11 mouse cellular contexts compared by ENCODE assay signal in the genomic region with DNA sequence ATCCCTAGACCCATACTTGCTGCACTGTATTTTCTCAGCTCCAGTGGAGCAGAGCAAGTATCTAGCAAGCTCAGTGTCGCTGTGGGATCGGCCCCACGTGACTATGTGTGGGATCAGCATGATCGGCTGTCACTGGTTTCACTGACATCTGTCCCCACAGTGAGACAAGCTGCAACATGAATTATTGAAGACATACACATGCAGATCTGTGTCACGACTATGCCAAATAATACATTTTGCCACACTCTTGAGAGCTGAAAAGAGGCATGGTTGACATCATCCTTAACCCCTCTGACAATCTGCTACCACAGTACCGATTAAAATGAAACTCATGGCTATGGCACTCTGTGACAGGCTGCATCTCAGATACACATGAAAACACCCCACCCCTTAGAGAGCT. TPM values are rescaled to one million over a fixed set of nuclear protein-coding genes. Genes with fewer than 3 reads are reported as not detected.
DNase-seq lines count a peak whose midpoint lies in the region; ATAC-seq and TF ChIP-seq lines count a peak whose summit lies in the region.
"Had no signal": no experiment of that assay in that cellular context is flagged by ENCODE, and none has a peak within 500 bp of the region (broad histone marks: within the 10 kb centered on the region; RNA-seq: fewer than 3 reads in every experiment).

No protein-coding gene starts in this region.

- H3K27me3 ChIP-seq in lung, embryonic 14.5 days (ENCODE audit: insufficient read depth, low read length): no peaks in the 10 kb centered on the region
- no peaks in the 10 kb centered on the region for H3K27me3 ChIP-seq in hindbrain, embryonic 13.5 days
- H3K27me3 ChIP-seq in midbrain, embryonic 12.5 days: no peaks in the 10 kb centered on the region
- H3K27me3 ChIP-seq in splenic B cell, adult 2 months (ENCODE audit: control insufficient read depth, insufficient read depth, low read length, poor library complexity, severe bottlenecking): no peaks in the 10 kb centered on the region

- H3K4me3 ChIP-seq in lung, embryonic 14.5 days (ENCODE audit: low read depth, low read length): no peak overlapping the region
- no peak overlapping the region for H3K4me3 ChIP-seq in hindbrain, embryonic 13.5 days
- H3K4me3 ChIP-seq in midbrain, embryonic 12.5 days: no peak overlapping the region
- H3K4me3 ChIP-seq: heart, adult 2 months had no signal

- H3K27ac ChIP-seq in lung, embryonic 14.5 days (ENCODE audit: low read depth): no peak overlapping the region
- H3K27ac ChIP-seq in hindbrain, embryonic 13.5 days: no peak overlapping the region
- H3K27ac ChIP-seq in midbrain, embryonic 12.5 days (replicated peaks): no peak overlapping the region
- H3K27ac ChIP-seq: heart, adult 2 months had no signal

- H3K4me2 ChIP-seq in lung, embryonic 14.5 days: no peak overlapping the region
- H3K4me2 ChIP-seq in hindbrain, embryonic 13.5 days: no peak overlapping the region
- no peak overlapping the region for H3K4me2 ChIP-seq in midbrain, embryonic 12.5 days (replicated peaks)

- no peak overlapping the region for H3K9ac ChIP-seq in lung, embryonic 14.5 days
- H3K9ac ChIP-seq in hindbrain, embryonic 13.5 days: no peak overlapping the region
- H3K9ac ChIP-seq in midbrain, embryonic 12.5 days (replicated peaks): no peak overlapping the region

- no peaks in the 10 kb centered on the region for H3K36me3 ChIP-seq in lung, embryonic 14.5 days (ENCODE audit: insufficient read depth)
- H3K36me3 ChIP-seq in hindbrain, embryonic 13.5 days: no peaks in the 10 kb centered on the region
- H3K36me3 ChIP-seq in midbrain, embryonic 12.5 days: no peaks in the 10 kb centered on the region
- H3K36me3 ChIP-seq in splenic B cell, adult 2 months (ENCODE audit: control insufficient read depth, insufficient read depth, low read length, poor library complexity, severe bottlenecking): no peaks in the 10 kb centered on the region

- 52% methylated on average over 6 of the region's 6 CpGs for WGBS in lung, embryonic 14.5 days
- 53% methylated on average over 6 of the region's 6 CpGs for WGBS in hindbrain, embryonic 13.5 days
- WGBS in midbrain, embryonic 12.5 days: 61% methylated on average over 6 of the region's 6 CpGs

- H3K9me3 ChIP-seq in lung, embryonic 14.5 days (ENCODE audit: low read depth, low read length): no peaks in the 10 kb centered on the region
- H3K9me3 ChIP-seq in hindbrain, embryonic 13.5 days: no peaks in the 10 kb centered on the region
- no peaks in the 10 kb centered on the region for H3K9me3 ChIP-seq in midbrain, embryonic 12.5 days

- peak; percentile 41; the same call in 1 of the 2 replicates for ATAC-seq in lung, embryonic 14.5 days (ENCODE audit: insufficient read depth)
- ATAC-seq in hindbrain, embryonic 13.5 days (ENCODE audit: low FRiP score): peak; percentile 78
- ATAC-seq in midbrain, embryonic 12.5 days (ENCODE audit: low FRiP score, low read depth): peak; percentile 74
- no peak for ATAC-seq in activated CD4-positive, CD25-positive, alpha-beta regulatory T cell, adult 4 months

- DNase-seq in lung, embryonic 14.5 days: no peak
- DNase-seq in lung, postnatal 36 days: no peak
- peak; percentile 33 for DNase-seq in splenic B cell, adult 2 months (ENCODE audit: low read depth, low spot score)
- no peak for DNase-seq in urinary bladder, adult 18-20 months (ENCODE audit: low spot score in 2 of 2)
- DNase-seq: heart, adult 2 months; heart, postnatal 36 days had no signal

- no peak for TF ChIP-seq CTCF in lung, embryonic 14.5 days (IDR thresholded peaks at IDR 0.05; ENCODE audit: low read depth)

- H3K4me1 ChIP-seq in lung, embryonic 14.5 days (ENCODE audit: insufficient read depth): no peaks in the 10 kb centered on the region
- H3K4me1 ChIP-seq in hindbrain, embryonic 13.5 days (replicated peaks): peaks cover 5% of the 10 kb centered on the region; the same call in 1 of the 2 replicates
- no peaks in the 10 kb centered on the region for H3K4me1 ChIP-seq in midbrain, embryonic 12.5 days

RNA-seq across cellular contexts. Expression of gene Naa11, which starts 23.7 kb away (rescaled TPM):
- 0.08 TPM in 1 of 2 replicates, not detected in the other for polyA plus RNA-seq in lung, embryonic 14.5 days (2014; fragmentation: Nextera tagmentation; extraction: Ambion mirVana)
- polyA plus RNA-seq in hindbrain, embryonic 13.5 days (2015; fragmentation: Nextera tagmentation; extraction: Ambion mirVana): not detected in 2 replicates
- polyA plus RNA-seq in midbrain, embryonic 12.5 days (2016; fragmentation: Nextera tagmentation; extraction: Ambion mirVana): not detected in 2 replicates
- polyA plus RNA-seq in activated CD4-positive, CD25-positive, alpha-beta regulatory T cell, adult 4 months (2017; shearing (Covaris generic)): not detected
- polyA plus RNA-seq: heart, adult 2 months; kidney, embryonic 16.5 days; liver, embryonic 16.5 days had no signal

RNA-seq across cellular contexts. Expression of gene Gk2, which starts 41.0 kb away (rescaled TPM):
- polyA plus RNA-seq in lung, embryonic 14.5 days (2014; fragmentation: Nextera tagmentation; extraction: Ambion mirVana): not detected in 2 replicates
- not detected in 2 replicates for polyA plus RNA-seq in hindbrain, embryonic 13.5 days (2015; fragmentation: Nextera tagmentation; extraction: Ambion mirVana)
- not detected in 2 replicates for polyA plus RNA-seq in midbrain, embryonic 12.5 days (2016; fragmentation: Nextera tagmentation; extraction: Ambion mirVana)
- under 1 TPM in 1 of 2 experiments, not detected in 1; 0.48 TPM for polyA plus RNA-seq in activated CD4-positive, CD25-positive, alpha-beta regulatory T cell, adult 4 months (2017; shearing (Covaris generic))
- polyA plus RNA-seq: heart, adult 2 months; kidney, embryonic 16.5 days; liver, embryonic 16.5 days had no signal
